Mouse (Mus musculus): ENCODE measurements at regions not wholly inside any gene's neighbourhood (a gene's known extent, or its start where the extent isn't known, plus 50 kb on each side); places are given as distances from the start of the nearest gene placed in this dataset.

DNA sequence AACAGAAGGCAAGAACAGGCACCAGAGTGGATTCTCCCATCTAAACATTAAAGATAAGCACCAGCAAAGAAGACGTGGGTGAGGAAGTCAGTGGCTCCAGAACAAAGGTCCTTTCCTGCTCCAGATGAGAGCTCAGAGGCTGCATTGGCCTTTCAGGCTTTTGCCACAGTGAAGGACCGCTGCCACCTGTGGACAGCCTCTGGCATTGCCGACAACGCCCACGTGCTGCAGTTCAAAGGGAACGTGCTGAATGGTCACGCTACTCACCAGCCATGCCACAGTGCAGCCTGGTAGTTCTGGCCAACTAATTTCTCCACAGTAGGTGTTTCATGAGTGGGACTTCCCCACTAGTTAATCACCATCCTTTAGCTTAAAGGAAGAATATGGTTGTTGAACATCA is 365.1 kb downstream of the Dmrt2 start:
- no peak for DNase-seq (ENCODE audit: low spot score)

DNA sequence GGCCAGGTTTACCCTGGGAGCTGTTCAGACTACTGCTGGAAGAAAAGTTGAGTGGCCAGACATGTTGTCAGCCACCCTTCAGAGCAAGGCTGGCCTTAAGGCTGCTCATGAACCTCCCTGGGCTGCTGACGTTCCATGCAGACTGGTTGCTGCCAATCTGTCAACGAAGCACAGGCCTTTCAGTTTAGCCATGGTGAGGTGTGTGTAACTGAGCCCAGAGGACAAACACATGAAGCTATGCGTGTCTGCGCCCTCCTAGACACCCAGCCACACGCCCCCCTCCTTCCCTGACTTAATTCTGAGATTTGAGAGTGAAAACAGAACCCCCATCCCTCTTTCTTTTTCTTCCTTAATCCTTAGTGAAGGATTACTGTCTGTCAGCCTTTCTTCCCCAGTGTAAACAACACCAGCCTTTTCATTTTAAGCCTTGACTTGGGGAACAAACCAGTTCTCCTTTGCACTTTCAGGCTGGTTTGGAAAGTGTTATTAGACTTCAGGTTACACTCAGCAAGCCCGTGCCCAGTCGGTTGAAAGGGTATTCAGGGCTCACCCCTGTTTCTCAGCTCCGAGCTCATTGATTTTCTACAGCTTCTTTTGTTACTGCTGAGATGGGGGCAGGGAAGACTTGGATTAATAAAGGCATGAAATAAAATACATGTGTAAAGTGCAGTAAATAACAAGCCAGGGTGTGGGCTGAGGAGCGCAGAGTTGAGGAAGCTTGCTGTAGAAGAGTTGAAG is 379.4 kb downstream of the Dmrt2 start:
- no peak for DNase-seq (ENCODE audit: low spot score)

DNA sequence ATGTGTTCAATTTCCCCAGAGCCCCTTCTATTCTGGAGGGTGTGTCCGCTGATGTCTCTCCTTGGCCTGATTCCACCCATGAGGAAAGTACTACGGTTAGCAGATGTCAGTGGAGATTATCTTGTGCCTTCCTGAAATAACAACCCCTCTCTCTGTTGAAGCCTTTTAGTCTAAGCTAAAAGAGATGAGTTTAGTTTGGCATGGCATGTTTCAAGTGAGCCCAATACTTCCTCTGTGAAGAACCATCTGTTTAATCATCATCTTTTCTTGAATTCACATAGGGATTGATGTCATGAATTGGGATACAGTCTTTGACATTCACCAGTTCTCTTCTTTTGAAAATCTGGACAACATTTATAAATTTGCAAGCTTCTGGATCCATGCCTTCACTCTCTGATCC is 387.5 kb downstream of the Dmrt2 start:
- no peak for DNase-seq (ENCODE audit: low spot score)

DNA sequence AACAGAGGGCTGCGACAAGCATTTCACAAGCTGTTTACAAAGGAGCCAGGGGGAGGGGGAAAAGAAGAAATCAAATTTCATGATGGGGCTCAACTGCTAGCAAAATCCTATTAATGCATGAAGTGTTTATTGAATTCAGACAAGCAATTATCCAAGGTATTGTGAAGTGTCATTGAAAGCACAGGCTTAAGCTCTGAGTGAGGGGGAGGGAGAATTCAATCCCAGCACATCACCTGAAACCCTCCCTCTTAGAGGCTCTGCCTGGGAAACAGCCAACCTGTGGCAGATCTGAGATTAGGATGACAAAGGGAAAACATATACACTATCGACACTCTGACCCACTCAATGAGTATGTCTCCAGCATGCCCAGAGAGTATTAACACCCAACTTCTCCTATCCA is 396.3 kb downstream of the Dmrt2 start:
- DNase-seq (ENCODE audit: low spot score): no peak

DNA sequence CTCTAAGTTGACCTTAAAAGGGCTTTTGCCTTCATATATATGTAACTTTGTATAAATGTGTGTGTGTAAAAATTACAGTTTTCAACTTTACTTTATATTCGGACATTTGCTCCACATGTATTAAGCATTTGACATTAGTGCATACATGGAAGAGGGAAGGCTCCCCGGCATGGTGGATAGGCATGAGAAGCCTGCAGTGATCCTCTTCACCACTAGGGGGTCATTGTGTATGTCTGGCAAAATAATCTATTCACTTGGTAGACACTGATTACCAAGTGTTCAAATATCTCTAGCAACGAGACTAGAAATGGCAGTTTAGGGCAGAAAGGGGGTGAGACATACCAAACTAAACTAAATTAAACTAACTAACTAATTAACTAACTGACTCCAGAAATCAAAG is 397.7 kb downstream of the Dmrt2 start:
- DNase-seq (ENCODE audit: low spot score): no peak

DNA sequence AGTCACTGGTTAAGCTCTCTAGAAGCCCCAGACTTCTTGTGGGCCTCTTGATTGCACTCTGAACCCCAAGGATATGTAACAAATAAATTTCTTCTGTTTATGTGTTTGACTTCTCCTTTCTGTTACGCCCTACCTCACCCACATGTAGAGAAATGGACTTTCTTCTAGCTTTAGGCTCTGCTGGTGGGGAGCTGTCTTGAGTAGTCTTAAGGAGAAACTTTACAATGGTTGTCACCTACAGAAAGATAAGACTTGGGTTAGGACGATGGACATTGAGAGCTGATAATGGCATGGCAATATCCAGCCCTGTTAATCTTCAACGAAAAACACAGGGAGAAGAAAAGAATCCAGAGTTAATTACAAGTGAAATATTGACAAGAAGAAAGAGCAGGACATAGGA is 416.1 kb downstream of the Dmrt2 start:
- no peak for DNase-seq (ENCODE audit: low spot score)

DNA sequence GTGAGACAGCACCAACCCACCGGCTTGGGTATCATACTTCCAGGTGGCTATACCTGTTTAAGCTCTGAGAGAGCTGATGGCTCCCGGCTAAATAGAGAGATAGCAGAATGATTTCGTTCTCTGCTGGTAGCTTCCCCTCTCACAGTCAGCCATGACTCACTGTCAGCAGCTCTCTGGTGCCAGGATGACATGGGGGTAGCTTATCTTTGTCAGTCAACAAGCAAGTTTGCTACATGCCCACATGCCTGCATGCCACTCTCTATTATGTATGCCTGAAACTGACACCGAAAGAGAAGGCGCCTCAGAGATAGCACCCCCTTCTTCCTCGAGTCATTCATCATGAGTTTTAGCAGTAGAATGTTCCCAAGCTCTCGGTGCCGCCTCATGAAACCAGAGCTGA is 419.2 kb downstream of the Dmrt2 start:
- no peak for DNase-seq (ENCODE audit: low spot score)

DNA sequence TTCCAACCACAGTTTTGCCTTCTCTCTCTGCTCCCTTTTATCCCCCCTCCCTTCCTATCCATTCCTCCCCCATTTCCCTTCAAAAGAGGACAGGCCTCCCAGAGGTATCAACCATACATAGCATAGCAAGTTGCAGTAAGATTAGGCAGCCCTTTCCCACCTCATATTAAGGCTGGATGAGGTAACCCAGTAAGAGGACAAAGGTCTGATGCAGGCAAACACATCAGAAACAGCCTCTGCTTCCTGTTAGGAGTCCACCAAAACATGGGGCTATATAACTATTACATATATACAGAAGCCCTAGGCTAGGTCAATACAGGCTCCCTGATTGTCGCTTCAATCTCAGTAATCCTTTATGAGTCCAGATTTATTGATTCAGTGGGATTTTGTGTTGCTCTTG is 421.6 kb downstream of the Dmrt2 start:
- DNase-seq (ENCODE audit: low spot score): no peak

DNA sequence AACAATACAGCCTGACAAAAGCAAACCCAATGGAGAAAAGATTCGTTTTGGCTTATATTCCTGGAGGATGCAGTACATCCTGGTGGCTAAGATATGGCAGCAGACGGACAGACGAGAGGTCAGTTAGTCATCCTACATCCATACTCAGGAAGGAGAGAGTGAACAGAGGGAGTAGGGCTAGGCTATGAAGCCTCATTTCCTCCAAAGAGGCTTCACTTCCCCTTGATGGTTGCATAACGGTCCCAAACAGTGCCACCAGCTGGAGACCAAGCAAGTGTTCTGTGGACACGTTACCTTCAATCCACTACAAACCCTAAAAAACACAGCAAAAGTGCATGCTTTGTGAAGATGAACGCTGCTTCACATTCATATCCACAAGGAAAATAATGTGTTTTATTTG is 442.1 kb downstream of the Dmrt2 start:
- DNase-seq (ENCODE audit: low spot score): no peak

DNA sequence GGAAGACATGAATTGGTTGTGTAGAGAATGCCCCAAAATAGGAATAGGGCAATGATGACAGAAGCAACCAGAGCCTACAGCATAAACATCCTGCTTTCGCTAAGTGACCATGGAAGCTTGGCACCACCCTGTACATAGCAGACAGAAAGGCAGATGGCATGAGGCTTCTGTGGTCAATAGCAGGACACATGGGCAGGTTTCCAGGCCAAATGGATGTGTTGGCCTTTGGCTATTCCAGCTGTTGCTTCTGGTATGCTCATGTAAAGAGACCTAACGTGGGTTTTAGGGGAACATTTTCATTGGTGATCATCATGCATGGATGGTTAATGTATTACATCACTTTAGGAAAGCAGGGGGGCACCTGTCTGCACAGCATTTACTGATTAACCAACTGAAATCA is 456.2 kb downstream of the Dmrt2 start:
- DNase-seq (ENCODE audit: low spot score): no peak

DNA sequence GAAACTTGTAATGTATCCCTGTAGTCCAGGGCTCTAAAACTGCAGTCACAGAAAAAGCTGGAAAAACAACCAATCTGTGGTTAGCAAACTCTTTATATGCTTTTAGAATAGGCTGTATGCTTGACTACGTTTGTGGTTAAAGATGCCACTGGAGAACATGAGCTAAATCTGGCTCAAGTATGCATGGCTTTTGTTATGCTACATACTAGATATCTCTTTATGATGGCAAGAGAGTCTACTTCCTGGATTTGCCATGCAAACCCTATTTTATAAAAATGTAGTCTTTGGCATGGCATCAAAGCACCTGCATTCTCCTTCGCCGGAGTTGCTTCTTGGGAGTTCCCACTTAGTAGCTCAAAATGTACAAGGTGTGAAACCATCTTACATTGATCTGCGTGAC is 462.2 kb downstream of the Dmrt2 start:
- DNase-seq (ENCODE audit: low spot score): no peak

DNA sequence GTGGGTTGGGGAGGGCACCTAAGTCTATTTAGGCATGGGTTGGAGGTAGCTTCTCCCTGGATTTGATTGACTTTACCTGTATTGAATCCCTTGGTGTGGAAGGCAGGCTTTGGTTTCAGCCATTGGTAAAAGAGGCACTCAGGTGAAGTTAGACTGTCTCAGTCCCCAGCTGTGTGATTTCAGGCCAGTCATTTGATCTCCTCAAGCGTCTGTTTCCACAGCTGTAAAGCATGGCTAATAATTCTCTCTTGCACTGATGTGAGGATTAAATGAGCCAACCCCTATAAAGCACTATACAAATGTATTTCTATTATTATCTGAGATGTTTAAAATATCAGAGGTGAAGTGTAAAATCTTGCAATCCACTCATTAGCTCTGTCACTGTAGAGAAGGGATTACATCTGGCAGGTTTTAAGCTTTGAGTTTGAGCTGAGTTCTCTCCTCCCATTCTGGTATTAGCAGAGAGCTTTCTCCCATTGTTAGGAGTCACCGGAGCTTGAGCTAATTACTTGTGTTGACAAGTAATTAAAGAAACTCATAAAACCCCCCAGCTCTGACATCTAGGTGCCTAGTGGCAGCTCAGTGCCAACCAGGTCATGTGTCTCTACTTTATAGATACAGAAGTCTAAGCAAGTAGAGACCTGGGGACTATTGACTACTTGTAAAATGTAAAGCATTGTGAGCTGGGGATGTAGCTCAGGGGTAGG is 463.3 kb downstream of the Dmrt2 start:
- no peak for DNase-seq (ENCODE audit: low spot score)

DNA sequence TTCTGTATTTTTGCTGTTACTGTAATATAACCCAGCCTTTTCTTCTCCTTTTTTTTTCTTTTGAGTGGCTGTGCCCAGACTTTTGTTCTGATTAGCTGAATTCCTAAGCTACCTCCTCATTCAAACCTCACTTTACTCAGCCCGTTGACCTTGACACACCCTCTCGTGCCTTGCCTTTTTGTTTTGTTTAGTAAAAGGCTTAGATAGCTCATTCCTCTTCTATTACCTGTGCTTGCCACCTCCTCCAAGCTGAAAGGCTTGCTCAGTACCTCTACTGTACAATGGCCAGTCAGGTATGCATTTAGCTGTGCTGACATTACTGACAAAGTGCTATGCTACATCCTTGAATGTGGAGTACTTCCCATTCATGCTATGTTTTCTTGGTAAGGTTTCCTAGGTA is 464.2 kb upstream of the Smarca2 start:
- DNase-seq (ENCODE audit: low spot score): no peak

DNA sequence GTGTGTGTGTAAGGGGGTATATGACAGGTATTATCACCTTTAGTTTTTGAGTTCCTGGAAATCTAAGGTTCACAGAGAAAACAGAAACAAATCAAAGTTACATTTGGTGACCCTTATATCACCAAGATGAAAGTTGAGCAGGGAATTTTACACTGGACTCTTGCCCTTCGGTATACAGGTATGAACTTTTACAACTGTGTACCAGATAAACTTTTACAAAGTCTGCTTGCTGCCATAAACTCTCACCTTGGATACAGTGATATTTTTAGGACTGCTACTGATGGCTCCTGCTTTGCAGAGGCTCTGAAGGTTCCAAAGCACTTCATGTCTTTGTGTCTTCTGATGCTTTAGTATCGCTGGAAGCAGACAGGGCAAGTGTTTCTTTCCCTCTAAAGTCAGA is 461.3 kb upstream of the Smarca2 start:
- no peak for DNase-seq (ENCODE audit: low spot score)

DNA sequence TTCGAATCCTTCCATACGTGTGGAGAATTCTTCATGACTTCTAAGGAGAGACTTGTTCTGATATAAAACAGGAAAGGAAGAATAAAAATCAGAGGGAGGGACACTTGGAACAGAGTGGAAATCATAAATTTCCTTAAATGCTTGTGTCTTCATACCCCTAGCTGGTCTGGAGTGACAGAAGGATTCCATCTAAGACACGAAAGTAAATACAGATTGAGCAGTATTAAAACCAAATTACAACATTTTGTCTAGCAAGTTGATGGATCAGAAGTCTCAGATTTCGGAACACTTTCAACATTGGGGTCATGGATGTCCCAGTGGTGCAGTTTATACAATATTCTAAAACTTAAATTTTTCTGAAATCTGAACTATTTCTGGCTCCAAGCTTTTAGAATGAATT is 453.6 kb upstream of the Smarca2 start:
- no peak for DNase-seq (ENCODE audit: low spot score)

DNA sequence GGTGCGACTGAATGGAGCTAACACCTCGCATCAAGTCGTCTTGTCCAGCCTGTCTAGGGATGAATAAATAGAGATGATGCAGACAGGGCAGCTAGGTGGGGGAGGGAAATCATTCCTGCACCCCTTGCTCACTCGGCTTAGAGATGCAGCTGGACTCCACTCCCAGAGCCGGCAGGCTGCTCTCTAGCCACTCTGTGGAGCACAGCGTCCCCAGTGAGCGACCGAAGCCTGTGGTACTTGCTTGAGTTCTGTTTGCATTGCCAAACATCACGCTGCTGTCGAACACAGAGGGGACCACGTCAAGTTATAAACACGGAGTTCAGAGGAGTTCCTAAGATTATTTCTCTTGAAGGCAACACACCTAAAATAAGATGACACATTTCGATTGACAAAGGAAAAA is 439.9 kb upstream of the Smarca2 start:
- no peak for DNase-seq (ENCODE audit: low spot score)

DNA sequence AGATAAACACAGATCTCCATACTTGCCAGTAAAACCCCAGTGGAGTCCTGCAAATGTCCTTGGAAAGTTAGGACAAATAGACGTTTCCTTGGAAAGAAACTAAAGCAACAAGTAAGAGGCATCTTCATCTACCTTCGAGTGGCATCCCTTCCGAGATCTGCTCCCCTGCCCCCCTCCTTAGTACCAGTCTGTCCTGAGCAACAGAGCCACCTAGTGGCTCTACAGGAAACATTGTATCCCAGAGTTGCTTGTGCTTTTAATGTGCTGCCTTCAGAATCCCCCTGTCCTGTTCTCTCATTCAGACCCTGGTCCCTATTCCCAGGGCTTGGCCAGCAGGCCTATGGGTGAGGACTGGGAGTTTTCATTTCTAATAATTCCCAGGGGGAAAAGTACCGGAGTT is 423.1 kb upstream of the Smarca2 start:
- no peak for DNase-seq (ENCODE audit: low spot score)

DNA sequence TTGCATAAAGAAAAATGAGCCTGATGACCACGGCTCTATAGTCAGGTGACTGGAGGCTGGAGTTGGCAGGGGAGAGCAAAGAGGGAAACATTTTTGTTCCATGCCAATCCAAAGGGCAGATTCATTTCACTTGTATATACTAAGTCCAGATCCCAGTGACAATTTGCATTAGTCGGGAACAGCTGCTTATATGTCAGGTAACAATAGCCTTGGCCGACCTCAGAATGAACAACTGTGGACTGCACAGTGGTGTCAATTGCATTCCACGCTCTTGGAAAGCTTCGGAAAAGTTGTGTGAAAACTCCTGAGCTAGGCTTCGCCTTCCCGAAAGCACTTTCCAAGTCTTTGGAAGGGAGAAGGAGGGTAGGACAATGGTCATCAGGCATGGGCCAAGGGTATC is 419.8 kb upstream of the Smarca2 start:
- DNase-seq (ENCODE audit: low spot score): no peak

DNA sequence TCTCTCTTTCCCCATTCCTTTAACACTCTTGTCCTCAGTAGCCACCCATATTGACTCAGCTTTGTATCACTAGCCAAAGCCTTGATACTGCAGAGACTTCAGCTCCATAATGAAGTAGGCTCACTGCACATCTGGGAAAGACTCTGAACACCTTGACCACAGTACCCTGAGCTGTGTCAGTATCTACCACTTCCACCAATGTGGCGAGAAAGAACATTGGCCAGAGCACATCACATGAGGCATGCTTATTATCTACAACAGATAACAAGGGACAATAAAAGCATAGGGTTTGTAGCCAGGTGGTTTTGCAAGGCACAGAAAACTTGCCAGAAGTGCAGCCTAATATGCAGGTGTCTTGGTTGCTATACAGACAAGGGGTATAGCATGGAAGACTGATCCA is 414.0 kb upstream of the Smarca2 start:
- DNase-seq (ENCODE audit: low spot score): no peak

DNA sequence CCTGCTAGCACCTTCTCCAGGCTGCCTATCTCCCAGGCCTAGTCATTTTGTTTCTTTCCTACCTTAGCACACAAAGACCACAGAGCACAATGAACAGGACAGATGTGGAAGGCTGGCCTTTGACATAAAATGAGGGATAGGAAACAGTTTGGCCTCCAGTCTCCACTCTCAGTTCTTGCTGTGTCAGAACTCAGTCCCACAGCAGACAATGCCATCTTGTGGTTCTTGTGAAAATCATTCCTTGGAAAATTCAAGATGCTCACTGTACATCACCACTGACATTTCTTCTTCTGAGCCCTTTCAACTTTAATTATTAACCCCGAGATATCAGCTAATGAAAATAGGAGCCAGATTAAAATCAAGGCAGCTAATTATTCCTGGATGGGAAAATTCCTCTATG is 411.2 kb upstream of the Smarca2 start:
- no peak for DNase-seq (ENCODE audit: low spot score)

DNA sequence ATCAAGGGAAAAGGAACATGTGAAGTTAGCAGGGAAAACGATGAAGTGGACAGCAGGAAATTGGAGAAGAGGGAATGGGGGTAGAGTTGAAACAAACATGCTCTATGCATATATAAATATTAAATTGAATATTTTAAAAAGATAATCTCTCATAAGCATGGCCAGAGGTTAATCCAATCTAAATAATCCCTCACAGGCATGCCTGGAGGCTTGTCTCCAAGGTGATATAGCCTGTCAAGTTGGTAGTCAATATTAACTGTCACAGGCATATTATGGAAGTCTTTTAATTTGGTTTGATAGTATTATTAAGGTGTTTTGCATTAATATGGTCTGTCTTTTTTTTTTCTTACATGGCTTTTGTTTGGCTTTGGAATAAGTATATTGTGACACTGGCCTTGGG is 396.1 kb upstream of the Smarca2 start:
- DNase-seq (ENCODE audit: low spot score): no peak

DNA sequence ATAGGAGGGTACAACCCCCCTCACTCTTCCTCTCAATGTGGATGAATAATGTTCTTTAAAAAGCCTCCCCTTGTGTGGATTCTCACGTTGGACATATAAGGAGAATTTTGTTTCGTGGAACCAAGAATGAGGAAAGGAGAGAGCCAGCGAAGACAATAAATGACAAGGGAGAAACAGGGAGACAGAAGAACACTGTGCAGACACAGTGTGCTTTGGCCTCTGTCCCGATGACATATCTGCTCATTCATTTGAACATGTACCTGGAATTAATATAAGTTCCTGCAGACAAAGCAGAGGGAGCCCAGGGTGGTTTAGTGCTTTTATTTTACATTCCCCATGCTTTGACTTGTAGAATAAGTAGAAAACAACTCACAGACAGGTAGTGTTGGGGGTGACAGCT is 370.3 kb upstream of the Smarca2 start:
- DNase-seq (ENCODE audit: low spot score): no peak

DNA sequence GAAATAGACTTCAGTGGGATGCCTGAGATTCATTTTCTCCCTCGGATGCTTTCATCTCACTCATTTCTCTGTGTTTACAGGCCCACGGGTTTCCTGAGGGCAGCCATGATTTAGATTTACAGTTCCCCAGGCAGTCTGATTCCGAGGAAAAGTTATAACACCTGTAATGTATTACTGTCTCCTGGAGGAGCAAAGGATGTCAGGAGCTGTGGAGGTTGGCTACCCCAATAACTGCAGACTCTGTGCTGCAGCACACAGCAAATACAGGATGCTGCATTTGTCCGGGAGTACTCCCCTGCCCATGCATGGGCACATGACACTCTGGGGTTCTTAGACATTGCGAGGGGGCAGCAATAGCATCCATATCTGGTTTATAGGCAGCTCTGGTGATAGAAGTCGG is 360.8 kb upstream of the Smarca2 start:
- no peak for DNase-seq (ENCODE audit: low spot score)

DNA sequence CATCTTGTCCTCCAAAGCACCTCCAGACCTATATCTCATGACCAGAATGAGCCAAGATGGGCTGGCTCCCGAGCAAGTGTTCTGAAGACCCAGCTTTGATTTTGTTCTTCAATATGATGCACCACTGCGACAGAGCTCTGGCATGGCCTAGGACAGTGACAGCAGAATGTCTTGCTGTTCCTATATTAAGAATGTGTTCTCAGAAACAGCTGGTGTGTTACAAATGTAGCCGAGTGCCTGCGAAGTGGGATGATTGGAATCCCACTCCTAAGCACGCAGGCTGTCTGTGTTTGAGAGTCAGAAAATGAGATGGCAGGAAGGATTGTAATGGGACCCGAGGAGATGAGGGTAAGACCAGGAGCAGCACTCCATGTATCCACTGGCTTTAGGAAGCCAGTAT is 355.1 kb upstream of the Smarca2 start:
- DNase-seq (ENCODE audit: low spot score): no peak

All from thymus, postnatal 0 days (tissue).